Mouse (Mus musculus) limb, embryonic 11.5 days (tissue): ENCODE results near the gene Efhd2. TPM values are rescaled to one million over a fixed set of nuclear protein-coding genes. Genes with fewer than 3 reads are reported as not detected.

ENCODE experiments used
- ATAC-seq: fragments of 200-750 bp; cut with Nextera tagmentation; 2 replicates; pipeline ENCODE4 v1.8.0; 2017; ENCODE audit warnings: low read depth; ENCODE audit not compliant: insufficient number of reproducible peaks, low FRiP score, low TSS enrichment
- DNase-seq: peaks from one replicate; pipeline ENCODE4 v3.0.0-alpha.2; 2015; ENCODE audit warnings: low spot score
- H3K27ac ChIP-seq: fragments of 300-500 bp; sonication (generic); replicated peaks from 2 replicates; pipeline ENCODE4 v1.5.1; 2014; ENCODE audit warnings: low read depth, mild to moderate bottlenecking, low read length
- H3K27me3 ChIP-seq: fragments of 300-500 bp; sonication (generic); 2 replicates; pipeline ENCODE4 v1.6.1; 2014; ENCODE audit warnings: mild to moderate bottlenecking, low read length, mixed read lengths; ENCODE audit not compliant: control insufficient read depth, insufficient read depth
- H3K36me3 ChIP-seq: fragments of 300-500 bp; sonication (generic); 2 replicates; pipeline ENCODE4 v1.6.1; 2014; ENCODE audit warnings: mild to moderate bottlenecking, low read length, moderate library complexity, mixed read lengths; ENCODE audit not compliant: control insufficient read depth, insufficient read depth
- H3K4me1 ChIP-seq: fragments of 300-500 bp; sonication (generic); 2 replicates; pipeline ENCODE4 v1.6.1; 2014; ENCODE audit warnings: low read length, mixed read lengths; ENCODE audit not compliant: control insufficient read depth, insufficient read depth
- H3K4me2 ChIP-seq: fragments of 300-500 bp; sonication (generic); 2 replicates; pipeline ENCODE4 v1.6.1; 2014; ENCODE audit warnings: low read depth, mild to moderate bottlenecking, moderate library complexity; ENCODE audit not compliant: severe bottlenecking
- H3K4me3 ChIP-seq: fragments of 300-500 bp; sonication (generic); 2 replicates; pipeline ENCODE4 v1.5.1; 2014; ENCODE audit warnings: low read depth, low read length
- H3K9ac ChIP-seq: fragments of 300-500 bp; sonication (generic); 2 replicates; pipeline ENCODE4 v1.6.1; 2014; ENCODE audit warnings: mild to moderate bottlenecking, low read length
- H3K9me3 ChIP-seq: fragments of 300-500 bp; sonication (generic); 2 replicates; pipeline ENCODE4 v1.6.1; 2016; ENCODE audit warnings: low read length; ENCODE audit not compliant: control insufficient read depth
- WGBS: fragments of 180-500 bp; shearing (Covaris S2); extraction: QIAGEN DNeasy Blood & Tissue Kit; methylation state at CpG from one replicate; pipeline ENCODE4 v1.1.7; 2014; 5-methylcytosine and 5-hydroxymethylcytosine counted together
- polyA plus RNA-seq: library from polyadenylated mRNA; unstranded; fragments of >200 nt; fragmentation: Nextera tagmentation; extraction: Ambion mirVana; gene quantifications from 2 replicates; pipeline ENCODE4 v1.2.1, GENCODE M21; 2014

The Efhd2 gene
- polyA plus RNA-seq, 1 experiment from 2014 or later: 19.8 TPM

DNA sequence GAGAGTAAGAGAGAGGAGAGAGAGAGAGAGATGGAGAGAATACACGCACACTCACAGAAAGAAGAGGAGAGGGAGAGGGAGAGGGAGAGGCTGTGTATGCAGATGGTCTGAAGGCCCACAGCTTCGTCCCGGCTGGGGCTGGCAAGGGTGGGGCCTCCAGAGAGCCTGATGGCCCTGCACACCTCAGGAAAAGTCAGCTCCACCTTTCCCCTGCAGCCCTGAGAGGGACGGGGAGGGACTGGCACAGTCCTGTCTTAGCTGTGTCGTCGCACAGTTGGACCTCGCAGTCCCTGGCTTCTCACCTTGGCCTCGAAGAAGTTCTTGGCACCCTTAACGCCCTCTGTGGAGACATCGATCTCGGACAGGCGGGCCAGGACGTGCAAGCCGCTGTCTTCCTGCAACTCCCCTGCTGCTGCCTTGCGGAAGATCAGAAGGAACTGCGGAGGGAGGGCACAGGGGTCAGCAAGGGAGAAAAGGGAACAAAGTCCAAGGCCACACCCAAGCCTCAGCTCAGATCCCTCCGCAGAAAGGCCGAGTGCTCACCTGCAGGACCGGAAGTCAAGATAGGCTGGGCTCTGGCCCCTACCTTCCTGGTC, 14.4 kb downstream of the Efhd2 start:
- no peak overlapping the region for H3K4me2 ChIP-seq
- no peak overlapping the region for H3K27ac ChIP-seq
- H3K27me3 ChIP-seq: no peaks in the 10 kb centered on the region
- no peak for DNase-seq
- no peaks in the 10 kb centered on the region for H3K4me1 ChIP-seq
- no peak overlapping the region for H3K9ac ChIP-seq
- 55% methylated on average over 19 of the region's 19 CpGs for WGBS
- ATAC-seq: no peak
- peaks cover 2% of the 10 kb centered on the region; the same call in 1 of the 2 replicates for H3K36me3 ChIP-seq
- H3K9me3 ChIP-seq: no peaks in the 10 kb centered on the region
- H3K4me3 ChIP-seq: no peak overlapping the region

DNA sequence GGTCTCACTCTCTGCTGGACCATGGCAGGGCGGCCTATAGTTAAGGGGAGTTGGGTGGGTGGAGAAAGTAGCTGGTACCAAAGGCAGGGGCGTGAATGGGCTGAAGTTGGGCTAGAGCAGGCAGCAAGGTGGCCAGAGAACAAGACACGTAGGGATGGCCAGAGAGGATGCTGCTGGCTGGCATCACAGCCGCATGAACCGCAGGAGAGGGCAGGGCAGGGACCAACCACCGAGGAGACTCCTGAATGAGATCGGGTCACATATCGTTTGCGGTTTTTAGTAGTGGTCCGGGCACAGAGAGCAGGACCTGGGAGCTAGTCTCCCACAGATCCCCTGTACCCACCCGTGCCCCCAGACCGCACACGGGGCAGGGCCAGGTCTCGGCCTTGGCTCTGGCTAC, 15.4 kb downstream of the Efhd2 start:
- Histone ChIP-seq H3K36me3 (peaks cover 2% of the 10 kb centered on the region; the same call in 1 of the 2 replicates), H3K27ac (no peak overlapping the region), H3K27me3 (no peaks in the 10 kb centered on the region), H3K4me3 (no peak overlapping the region), H3K4me1 (no peaks in the 10 kb centered on the region), H3K9ac (no peak overlapping the region), H3K4me2 (no peak overlapping the region), H3K9me3 (no peaks in the 10 kb centered on the region)
- 92% methylated on average over 14 of the region's 14 CpGs for WGBS
- DNase-seq (no peak), ATAC-seq (no peak)

DNA sequence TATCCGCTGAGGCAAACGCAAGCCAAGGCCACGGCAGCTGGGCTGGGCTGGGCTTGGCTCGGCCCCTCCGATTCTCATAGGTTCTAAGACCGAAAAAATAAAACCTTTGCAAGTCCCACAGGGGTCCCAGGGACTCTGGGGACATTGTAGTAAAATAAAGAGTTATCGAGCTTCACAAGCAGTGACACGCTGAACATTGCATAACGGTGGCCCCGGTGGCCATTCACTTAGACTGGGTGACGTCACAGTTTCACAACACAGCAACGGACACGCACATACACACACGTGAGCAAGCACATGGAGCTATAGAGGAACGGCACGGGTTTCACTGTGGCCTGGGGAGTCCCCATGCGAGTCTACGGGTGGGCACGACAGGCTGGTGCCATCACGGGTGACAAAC, 16.2 kb downstream of the Efhd2 start:
- H3K9me3 ChIP-seq: no peaks in the 10 kb centered on the region
- no peak overlapping the region for H3K4me2 ChIP-seq
- H3K27ac ChIP-seq: no peak overlapping the region
- WGBS: 94% methylated on average over 20 of the region's 20 CpGs
- no peak for DNase-seq
- ATAC-seq: no peak
- no peaks in the 10 kb centered on the region for H3K27me3 ChIP-seq
- peaks cover 2% of the 10 kb centered on the region; the same call in 1 of the 2 replicates for H3K36me3 ChIP-seq
- H3K4me1 ChIP-seq: no peaks in the 10 kb centered on the region
- no peak overlapping the region for H3K4me3 ChIP-seq
- no peak overlapping the region for H3K9ac ChIP-seq

DNA sequence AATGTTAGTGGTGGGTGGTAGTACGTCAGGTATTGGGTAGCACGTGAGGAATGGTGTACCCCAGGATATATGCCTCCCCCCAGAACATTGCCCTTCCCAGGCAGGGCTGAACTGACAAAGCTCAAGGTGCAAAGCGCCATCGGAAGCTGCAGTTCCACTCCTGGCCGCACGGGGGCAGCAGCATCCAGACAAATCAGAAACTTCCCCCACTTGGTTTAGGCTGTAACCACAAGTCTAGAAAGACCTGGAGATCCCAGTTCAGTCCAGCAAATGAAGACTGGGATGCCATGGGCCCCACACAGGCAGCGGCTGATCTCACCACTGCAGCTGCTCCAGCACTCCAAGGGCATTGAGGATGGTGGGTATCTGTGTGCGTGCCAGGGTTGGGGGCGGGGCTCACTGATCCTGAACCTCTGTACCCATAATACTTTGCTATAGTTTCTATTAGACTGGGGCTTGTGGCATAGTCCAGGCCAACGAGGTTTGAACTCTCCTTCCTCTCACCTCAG, 17.2 kb downstream of the Efhd2 start:
- no peak overlapping the region for H3K4me3 ChIP-seq
- H3K36me3 ChIP-seq: peaks cover 2% of the 10 kb centered on the region; the same call in 1 of the 2 replicates
- 22% methylated on average over 10 of the region's 10 CpGs for WGBS
- no peaks in the 10 kb centered on the region for H3K4me1 ChIP-seq
- no peaks in the 10 kb centered on the region for H3K27me3 ChIP-seq
- H3K9me3 ChIP-seq: no peaks in the 10 kb centered on the region
- H3K27ac ChIP-seq: no peak overlapping the region
- H3K9ac ChIP-seq: no peak overlapping the region
- peak; percentile 51 for ATAC-seq
- DNase-seq: peak; percentile 92
- H3K4me2 ChIP-seq: no peak overlapping the region

DNA sequence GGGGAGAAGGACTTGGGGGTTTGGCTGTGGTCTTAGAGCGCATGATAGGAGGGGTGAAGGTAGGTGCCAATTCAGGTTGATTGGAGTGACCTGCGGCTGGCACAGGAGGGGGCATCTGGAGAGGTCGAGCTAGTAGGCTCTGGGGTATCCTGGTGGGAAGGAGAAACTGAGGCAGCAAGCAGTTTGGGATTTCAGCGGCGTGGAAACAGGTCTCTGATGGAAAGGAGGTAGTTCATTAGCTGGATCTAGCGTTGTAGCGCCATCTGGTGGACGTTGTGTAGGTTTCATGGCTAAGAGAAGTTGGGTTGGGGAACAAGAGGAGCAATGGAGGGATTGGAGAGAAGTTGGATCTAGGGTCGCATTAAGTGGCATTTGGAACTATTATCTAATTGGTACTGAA, 21.3 kb downstream of the Efhd2 start:
- no peaks in the 10 kb centered on the region for H3K36me3 ChIP-seq
- no peaks in the 10 kb centered on the region for H3K27me3 ChIP-seq
- WGBS: 79% methylated on average over 9 of the region's 9 CpGs
- ATAC-seq: no peak
- no peaks in the 10 kb centered on the region for H3K4me1 ChIP-seq
- DNase-seq: peak; percentile 72
- H3K9me3 ChIP-seq: no peaks in the 10 kb centered on the region
- H3K9ac ChIP-seq: no peak overlapping the region
- no peak overlapping the region for H3K27ac ChIP-seq
- no peak overlapping the region for H3K4me2 ChIP-seq
- H3K4me3 ChIP-seq: no peak overlapping the region

DNA sequence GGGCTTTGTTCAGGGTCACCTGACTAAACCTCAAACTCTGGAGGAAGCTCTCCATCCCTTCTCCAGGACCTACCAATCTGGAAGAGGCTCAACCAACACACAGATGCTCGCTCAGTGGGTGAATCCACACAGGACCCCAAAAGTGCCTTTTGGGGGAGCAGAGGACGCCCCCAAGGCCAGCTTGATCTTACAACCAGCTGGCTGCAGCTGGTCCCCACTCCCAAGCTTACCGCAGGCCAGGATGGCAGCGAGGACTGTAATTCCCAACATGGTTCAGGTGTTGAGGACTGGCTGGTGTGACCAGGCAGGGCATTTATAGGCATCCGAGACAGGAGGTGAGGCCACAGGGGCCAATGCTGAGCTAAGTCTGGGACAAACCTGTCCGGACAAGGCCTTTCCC, 28.7 kb downstream of the Efhd2 start, which contains the start of gene Ctrc:
Ctrc (minus strand) TSS at position 361 of the 400 bp plus-strand sequence.
- ATAC-seq: no peak
- 74% methylated on average over 6 of the region's 6 CpGs for WGBS
- no peak within 1 kb of the TSS for H3K4me3 ChIP-seq
- no peaks in the 10 kb centered on the region for H3K36me3 ChIP-seq
- no peak for DNase-seq
- no peaks in the 10 kb centered on the region for H3K4me1 ChIP-seq
- no peaks in the 10 kb centered on the region for H3K9me3 ChIP-seq
- H3K4me2 ChIP-seq: no peak within 1 kb of the TSS
- no peak within 1 kb of the TSS for H3K27ac ChIP-seq
- H3K9ac ChIP-seq: no peak within 1 kb of the TSS
- H3K27me3 ChIP-seq: no peaks in the 10 kb centered on the region

DNA sequence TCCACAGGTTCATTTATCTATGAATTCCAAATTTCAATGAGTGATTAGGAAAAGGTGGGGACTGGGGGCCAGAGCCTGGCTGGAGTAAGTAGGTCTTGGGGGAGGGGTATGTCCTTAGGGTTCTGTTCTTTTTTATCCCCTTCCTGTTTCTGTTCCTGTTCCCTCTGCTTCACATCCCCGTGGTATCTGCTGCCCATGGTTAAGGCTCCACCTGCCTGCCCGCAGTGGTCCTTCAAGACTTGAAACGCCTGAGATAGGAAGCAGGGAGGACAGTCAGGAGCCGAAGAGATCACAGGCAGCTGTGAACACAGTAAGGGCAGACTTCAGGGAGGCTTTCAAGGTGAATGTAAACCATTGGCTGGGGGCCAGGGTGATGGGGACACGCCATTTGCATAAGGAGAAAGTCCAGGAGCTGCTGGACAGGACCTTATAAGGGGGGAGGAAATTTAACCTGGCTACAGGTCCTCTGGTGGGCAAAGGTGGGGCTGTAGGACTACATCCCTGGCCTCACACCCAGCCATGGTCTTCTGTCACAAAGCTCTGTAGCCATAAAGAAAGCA, 40.1 kb downstream of the Efhd2 start:
- H3K27me3 ChIP-seq: no peaks in the 10 kb centered on the region
- H3K9me3 ChIP-seq: no peaks in the 10 kb centered on the region
- no peak overlapping the region for H3K27ac ChIP-seq
- no peak overlapping the region for H3K9ac ChIP-seq
- no peak overlapping the region for H3K4me2 ChIP-seq
- DNase-seq (no peak), ATAC-seq (no peak)
- WGBS: 64% methylated on average over 5 of the region's 5 CpGs
- no peaks in the 10 kb centered on the region for H3K4me1 ChIP-seq
- no peaks in the 10 kb centered on the region for H3K36me3 ChIP-seq
- H3K4me3 ChIP-seq: no peak overlapping the region

DNA sequence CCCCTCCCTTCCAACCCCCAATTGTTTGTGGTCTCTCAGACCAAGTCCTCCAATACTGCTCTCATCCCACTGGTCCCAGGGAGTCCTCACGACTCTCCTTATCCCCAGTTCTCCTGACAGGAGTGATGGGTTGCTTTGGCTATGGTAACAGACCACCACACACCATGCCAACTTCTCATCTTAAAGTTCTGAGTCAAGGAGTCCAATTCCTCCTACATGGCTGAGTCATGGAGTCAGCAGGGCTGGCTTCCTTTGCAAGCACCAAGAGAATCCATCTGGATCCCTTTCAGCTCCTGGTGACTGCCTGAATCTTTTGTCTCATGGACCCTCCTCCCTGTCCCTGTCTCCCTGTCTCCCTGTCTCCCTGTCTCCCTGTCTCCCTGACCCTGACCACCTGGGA, 40.8 kb downstream of the Efhd2 start:
- H3K27me3 ChIP-seq: no peaks in the 10 kb centered on the region
- no peaks in the 10 kb centered on the region for H3K4me1 ChIP-seq
- 62% methylated on average over 1 of the region's 1 CpGs for WGBS
- no peak overlapping the region for H3K4me3 ChIP-seq
- H3K36me3 ChIP-seq: no peaks in the 10 kb centered on the region
- DNase-seq: no peak
- no peaks in the 10 kb centered on the region for H3K9me3 ChIP-seq
- ATAC-seq: no peak
- H3K4me2 ChIP-seq: no peak overlapping the region
- no peak overlapping the region for H3K9ac ChIP-seq
- no peak overlapping the region for H3K27ac ChIP-seq
